Mouse (Mus musculus): ENCODE data around the gene Ctnnb1.

Ctnnb1 gene

DNA sequence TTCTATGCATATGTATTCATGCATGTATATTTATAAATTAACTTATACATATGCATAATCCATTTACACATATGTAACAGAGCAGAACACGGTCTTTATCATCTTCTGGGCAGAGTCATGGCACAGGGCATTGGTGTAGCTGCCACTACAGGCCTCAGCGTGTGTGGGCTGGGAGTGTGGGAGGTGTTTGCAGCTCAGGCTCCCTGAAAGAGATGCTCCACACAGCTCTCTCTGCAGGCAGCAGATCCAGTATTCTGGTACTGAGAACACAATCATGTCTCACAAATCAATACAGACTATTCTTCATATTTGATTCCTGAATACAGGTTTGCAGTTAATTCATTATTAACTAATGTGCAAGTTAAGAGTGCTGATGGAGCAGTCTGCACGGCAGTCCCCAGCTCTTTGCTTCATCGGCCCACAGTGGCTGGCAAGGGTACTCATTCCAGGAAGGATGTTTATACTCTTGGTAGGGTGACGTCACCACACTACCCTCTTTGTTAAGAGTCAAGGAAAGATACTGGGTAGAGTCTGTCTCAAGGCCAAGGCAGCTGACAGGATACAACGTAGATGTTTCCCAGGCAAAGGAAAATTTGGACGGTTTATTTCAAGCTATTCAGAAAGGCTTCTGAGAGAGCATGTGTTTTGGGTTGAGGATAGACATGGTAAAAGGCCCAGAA, 71.8 kb downstream of the Ctnnb1 start:
- no peak for DNase-seq (ENCODE audit: low spot score)

- no peak for DNase-seq (ENCODE audit: low spot score)
Measured at GRCm38 (mm10) chr9:121001681-121002540, 72.9 kb downstream of the Ctnnb1 start.

DNA sequence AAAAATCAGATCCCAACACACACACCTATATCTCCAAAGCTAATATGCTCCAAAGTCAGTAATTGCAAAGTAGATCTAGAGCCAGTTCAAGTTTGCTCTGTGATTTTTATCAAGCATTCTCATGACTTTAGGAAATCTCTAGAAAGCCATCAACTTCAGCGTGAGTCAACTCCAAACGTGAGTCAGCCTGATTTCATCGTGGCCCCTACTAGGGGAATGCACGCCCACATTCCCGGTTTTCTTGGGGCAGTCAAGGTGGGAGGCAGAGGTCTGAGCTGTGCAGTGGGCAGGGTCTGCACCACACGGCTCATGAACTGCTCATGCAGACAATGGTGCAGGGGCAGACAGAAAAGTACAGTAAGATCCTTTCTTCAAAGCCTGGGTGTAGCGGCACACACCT, 76.9 kb downstream of the Ctnnb1 start:
- DNase-seq (ENCODE audit: low spot score), result no peak
